ENCODE assay signal across 22 mouse cellular contexts in the genomic region with DNA sequence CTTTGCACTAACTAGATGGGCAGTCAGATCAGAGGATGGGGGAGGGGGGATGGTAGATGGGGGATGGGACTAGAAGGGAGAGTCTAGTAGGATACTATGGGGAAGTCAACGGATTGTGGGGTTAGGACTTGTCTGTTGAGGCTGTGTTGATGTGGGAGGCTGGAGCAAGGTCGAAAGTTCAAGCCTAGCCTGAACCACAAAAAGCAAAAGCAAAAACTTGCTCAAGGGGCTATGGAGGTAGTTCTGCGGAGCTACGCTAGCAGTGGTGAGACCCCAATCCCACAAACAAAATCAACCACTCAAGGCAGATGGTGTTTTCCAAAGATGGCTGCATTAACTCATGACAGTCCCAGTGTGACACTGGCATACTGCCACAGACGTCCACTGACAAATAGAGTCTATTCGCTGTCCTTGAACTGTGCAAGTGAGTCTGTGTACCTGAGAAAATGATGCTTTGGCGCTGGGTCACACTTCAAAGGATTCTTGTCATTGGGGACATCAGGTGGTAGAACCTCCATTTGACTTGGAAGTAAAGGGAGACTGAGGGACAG. TPM values are rescaled to one million over a fixed set of nuclear protein-coding genes. Genes with fewer than 3 reads are reported as not detected.
DNase-seq lines count a peak whose midpoint lies in the region; ATAC-seq and TF ChIP-seq lines count a peak whose summit lies in the region.
"Had no signal": no experiment of that assay in that cellular context is flagged by ENCODE, and none has a peak within 500 bp of the region (broad histone marks: within the 10 kb centered on the region; RNA-seq: fewer than 3 reads in every experiment).

No protein-coding gene starts in this region.

- H3K36me3 ChIP-seq in megakaryocyte, embryonic 14.5 days (replicated peaks; ENCODE audit: low read length), result no peaks in the 10 kb centered on the region
- H3K36me3 ChIP-seq in embryonic facial prominence, embryonic 10.5 days (replicated peaks), result no peaks in the 10 kb centered on the region
- H3K36me3 ChIP-seq: embryonic facial prominence, embryonic 15.5 days; forebrain, embryonic 10.5 days; G1E; heart, embryonic 12.5 days; hindbrain, embryonic 12.5 days had no signal

- intact Hi-C loops in gastrocnemius, postnatal 36 days (cut with DNase I), result no loop called here

- H3K27me3 ChIP-seq in megakaryocyte, embryonic 14.5 days (replicated peaks), result peaks cover 14% of the 10 kb centered on the region
- H3K27me3 ChIP-seq in embryonic facial prominence, embryonic 10.5 days (replicated peaks; ENCODE audit: low read depth, poor library complexity, severe bottlenecking), result no peaks in the 10 kb centered on the region
- H3K27me3 ChIP-seq: embryonic facial prominence, embryonic 15.5 days; heart, embryonic 12.5 days; hindbrain, embryonic 12.5 days had no signal

- no peaks in the 10 kb centered on the region for H3K9me3 ChIP-seq in megakaryocyte, embryonic 14.5 days
- no peaks in the 10 kb centered on the region for H3K9me3 ChIP-seq in embryonic facial prominence, embryonic 10.5 days
- H3K9me3 ChIP-seq: embryonic facial prominence, embryonic 15.5 days; forebrain, embryonic 10.5 days; G1E; heart, embryonic 12.5 days; hindbrain, embryonic 12.5 days had no signal

- H3K27ac ChIP-seq in bone marrow macrophage, adult 2 months (ENCODE audit: insufficient read depth, low read depth, low read length), result peak overlapping the region; percentile 35; the same call in 1 of the 2 replicates
- no peak overlapping the region for H3K27ac ChIP-seq in embryonic facial prominence, embryonic 10.5 days (replicated peaks)
- H3K27ac ChIP-seq: embryonic facial prominence, embryonic 15.5 days; forebrain, embryonic 10.5 days; gastrocnemius, adult 2 months; hindbrain, embryonic 12.5 days had no signal

- no peak for ATAC-seq in megakaryocyte, adult 5-6 weeks (ENCODE audit: poor library complexity, severe bottlenecking)
- ATAC-seq: forebrain, embryonic 14.5 days; hindbrain, embryonic 16.5 days had no signal

- no peak for TF ChIP-seq CTCF in bone marrow macrophage, adult 2 months (IDR thresholded peaks at IDR 0.05; ENCODE audit: low read depth, low read length)

- peaks cover 38% of the 10 kb centered on the region for H3K4me1 ChIP-seq in megakaryocyte, embryonic 14.5 days
- H3K4me1 ChIP-seq in bone marrow macrophage, adult 2 months (ENCODE audit: control insufficient read depth, insufficient read depth, low read length), result peaks cover 60% of the 10 kb centered on the region
- H3K4me1 ChIP-seq in embryonic facial prominence, embryonic 10.5 days, result peaks cover 3% of the 10 kb centered on the region

- peak; percentile 85 for DNase-seq in heart, adult 11 months
- DNase-seq in heart, adult 9 months (ENCODE audit: low spot score in 2 of 2), result no peak
- DNase-seq in embryonic facial prominence, embryonic 10.5 days (ENCODE audit: low spot score), result peak; percentile 7
- DNase-seq in gastrocnemius, postnatal 36 days, result no peak
- DNase-seq: adrenal gland, postnatal 10 days; cerebellum, adult 8-10 months; gastrocnemius, adult 2 months; gastrocnemius, postnatal 25 days; heart, adult 18-20 months; heart, postnatal 36 days; kidney, adult 11 months had no signal

- no peak for TF ChIP-seq POLR2A in bone marrow macrophage, adult 2 months (IDR thresholded peaks at IDR 0.05; ENCODE audit: borderline replicate concordance, low read depth, low read length)

- H3K4me3 ChIP-seq in megakaryocyte, embryonic 14.5 days (replicated peaks), result peak overlapping the region; percentile 40
- no peak overlapping the region for H3K4me3 ChIP-seq in bone marrow macrophage, adult 2 months (ENCODE audit: insufficient read depth, low read length)
- H3K4me3 ChIP-seq in embryonic facial prominence, embryonic 10.5 days, result no peak overlapping the region
- H3K4me3 ChIP-seq: embryonic facial prominence, embryonic 15.5 days; erythroblast, embryonic 14.5 days; forebrain, embryonic 10.5 days; gastrocnemius, adult 2 months; heart, embryonic 12.5 days; hindbrain, embryonic 12.5 days had no signal

- 85% methylated on average over 7 of the region's 7 CpGs for WGBS in embryonic facial prominence, embryonic 10.5 days

RNA-seq across cellular contexts. Expression of a gene that starts 0.9 kb away (rescaled TPM):
- polyA plus RNA-seq in megakaryocyte, embryonic 14.5 days (2012; ENCODE audit: insufficient read depth, low replicate concordance), result 1.2 TPM in 1 of 2 replicates, not detected in the other
- 98.2 and 107 TPM in 2 replicates for total RNA-seq in megakaryocyte, adult 5-6 weeks (2015)
- total RNA-seq in megakaryocyte, adult 5-6 weeks (2017), result 84.2 and 85.4 TPM in 2 replicates
- polyA plus RNA-seq in bone marrow macrophage, adult 2 months (2012; ENCODE audit: insufficient read depth, insufficient read length, missing spikeins), result 69.6 and 73.6 TPM in 2 replicates
- 18.0 and 21.3 TPM in 2 replicates for polyA plus RNA-seq in embryonic facial prominence, embryonic 10.5 days (2016; fragmentation: Nextera tagmentation; extraction: Ambion mirVana)
- 1 to 10 TPM; 4.9 to 5.3 TPM for total RNA-seq in gastrocnemius, postnatal 36 days (2021)

RNA-seq across cellular contexts. Expression of a gene that starts 41.0 kb away (rescaled TPM):
- polyA plus RNA-seq in megakaryocyte, embryonic 14.5 days (2012; ENCODE audit: insufficient read depth, low replicate concordance), result 1.2 TPM in 1 of 2 replicates, not detected in the other
- not detected in 2 replicates for total RNA-seq in megakaryocyte, adult 5-6 weeks (2015)
- total RNA-seq in megakaryocyte, adult 5-6 weeks (2017), result 0.07 and 0.37 TPM in 2 replicates
- polyA plus RNA-seq in bone marrow macrophage, adult 2 months (2012; ENCODE audit: insufficient read depth, insufficient read length, missing spikeins), result 39.7 and 41.3 TPM in 2 replicates
- 9.7 and 10.9 TPM in 2 replicates for polyA plus RNA-seq in embryonic facial prominence, embryonic 10.5 days (2016; fragmentation: Nextera tagmentation; extraction: Ambion mirVana)
- total RNA-seq in gastrocnemius, postnatal 36 days (2021), result 1 to 10 TPM; 1.1 to 1.5 TPM
- total RNA-seq: G1E had no signal
- polyA plus RNA-seq: erythroblast, embryonic 14.5 days; G1E had no signal

Comparison
In these comparisons a context has a peak if more than half of its experiments do, and no peak if none do; other contexts are left out.
1. DNase-seq: peak in heart, adult 11 months (single experiment) and embryonic facial prominence, embryonic 10.5 days (single experiment); none in heart, adult 9 months (0 of 2) and gastrocnemius, postnatal 36 days (0 of 2).